Mouse (Mus musculus) mature B cell (primary cell): ENCODE data around the gene Selenom.

Source experiments
- in situ Hi-C: fragments of 300-500 bp; cut with MboI; formaldehyde crosslinking; loops from 2 replicates; pipeline ENCODE4 v1.14.3; 2019

The Selenom gene

GRCm38 (mm10) chr11:3515216-3515615, 732 bp downstream of the Selenom start:
- in situ Hi-C loops: no loop called here

- in situ Hi-C loops: no loop called here
These were observed 1.2 kb downstream of the Selenom start for GRCm38 (mm10) chr11:3515637-3516036.

DNA sequence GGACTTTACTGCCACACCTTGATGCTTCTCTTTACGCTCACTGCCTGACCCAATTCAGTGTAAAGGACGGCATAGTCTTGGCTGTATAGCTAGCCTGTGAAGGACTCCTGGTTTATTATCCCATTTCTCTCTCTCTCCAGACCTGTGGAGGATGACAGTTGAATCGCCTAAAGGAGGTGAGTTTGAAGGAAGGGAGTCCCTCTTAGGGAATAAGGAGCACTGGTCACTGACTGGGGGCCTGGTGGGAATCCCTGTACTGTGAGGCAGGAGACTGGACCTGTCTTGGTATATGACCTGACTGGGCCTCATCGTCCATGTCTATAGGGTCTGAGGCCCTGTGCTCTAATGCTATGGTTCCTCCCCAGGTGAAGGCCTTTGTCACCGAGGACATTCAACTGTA, 1.6 kb downstream of the Selenom start:
- in situ Hi-C loops: no loop called here

DNA sequence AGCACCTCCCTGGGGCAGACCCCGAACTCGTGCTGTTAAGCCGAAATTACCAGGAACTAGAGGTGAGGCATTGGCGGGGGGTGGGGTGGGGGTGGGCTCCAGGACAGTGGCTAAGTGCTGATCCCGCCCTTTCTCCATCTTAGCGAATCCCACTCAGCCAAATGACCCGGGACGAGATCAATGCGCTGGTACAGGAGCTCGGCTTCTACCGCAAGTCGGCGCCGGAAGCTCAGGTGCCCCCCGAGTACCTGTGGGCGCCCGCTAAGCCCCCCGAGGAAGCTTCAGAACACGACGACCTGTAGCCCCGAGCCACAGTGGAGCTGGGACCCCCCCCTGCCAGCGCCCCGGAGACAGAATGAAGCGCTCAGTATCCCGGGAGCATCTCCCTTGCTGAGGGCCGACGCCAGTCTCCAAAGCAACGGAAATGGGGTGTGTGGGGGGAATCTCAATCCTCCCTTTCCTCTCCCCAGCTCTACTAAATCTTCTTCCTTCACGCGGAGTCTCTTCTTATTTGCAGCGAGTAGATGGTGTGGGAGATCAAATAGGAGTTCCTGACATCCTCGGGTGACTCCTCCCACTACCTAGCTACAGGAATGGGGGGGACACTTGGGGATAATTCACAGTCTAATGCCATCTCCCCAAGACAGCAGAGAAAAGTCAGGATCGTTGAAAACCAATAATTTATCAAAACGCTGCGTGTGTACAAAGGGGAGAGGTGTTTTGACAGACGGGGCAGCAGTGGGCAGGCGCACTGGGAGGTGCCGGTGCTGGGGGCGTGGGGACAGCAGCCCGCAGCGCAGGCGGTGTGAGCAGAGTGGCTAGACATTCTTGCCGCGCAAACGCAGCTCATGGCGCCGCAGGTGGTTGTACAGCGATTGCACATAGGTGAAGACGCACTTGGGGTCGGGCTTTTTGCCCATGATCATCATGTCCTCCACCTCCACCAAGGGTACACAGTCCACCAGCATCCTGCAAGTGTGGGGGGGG, 2.7 kb downstream of the Selenom start:
- in situ Hi-C loops: no loop called here

DNA sequence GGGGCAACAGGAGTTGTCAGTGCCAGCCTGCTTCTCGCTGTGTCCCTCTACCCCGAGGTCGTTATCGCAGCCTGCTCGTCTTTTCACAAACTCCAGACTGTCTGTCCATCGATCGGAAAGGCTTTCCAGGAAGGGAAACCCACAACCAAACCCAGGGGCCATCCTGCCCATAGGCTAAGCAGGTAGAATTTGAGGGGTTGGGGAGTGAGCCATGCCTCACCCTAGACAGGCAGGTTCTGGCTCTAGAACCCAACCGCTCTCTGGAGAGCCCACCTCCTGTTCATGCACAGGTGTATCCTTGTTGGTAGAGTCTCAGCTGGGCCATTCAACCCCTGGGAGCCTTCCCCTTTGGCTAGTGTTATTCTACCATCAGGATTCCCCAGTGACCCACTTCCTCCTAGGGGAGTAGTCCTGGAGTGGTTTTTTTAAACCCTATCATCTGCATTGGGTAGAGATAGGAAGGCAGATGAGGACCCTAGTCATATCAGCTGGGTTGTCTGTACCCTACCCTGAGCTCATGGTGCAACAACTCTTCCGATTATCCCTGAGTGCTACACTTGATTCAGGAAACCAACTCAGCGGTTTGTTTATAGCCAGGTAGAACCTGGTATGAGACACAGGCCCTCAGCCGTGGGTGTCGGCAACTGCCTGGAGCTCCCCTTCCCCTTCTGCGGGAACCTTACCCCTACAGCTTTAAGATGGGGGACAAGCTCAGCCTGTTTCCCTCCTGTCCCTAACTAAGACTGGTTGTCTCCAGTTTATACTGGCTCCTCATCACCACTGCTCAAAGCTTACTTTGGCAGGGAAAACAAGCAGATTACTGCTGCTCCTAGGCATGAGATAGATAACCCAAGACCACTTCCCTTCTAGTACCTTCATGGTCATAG, 3.6 kb downstream of the Selenom start:
- in situ Hi-C loops: no loop called here

- in situ Hi-C loops: no loop called here
These were observed 4.7 kb downstream of the Selenom start for GRCm38 (mm10) chr11:3519051-3519726.

DNA sequence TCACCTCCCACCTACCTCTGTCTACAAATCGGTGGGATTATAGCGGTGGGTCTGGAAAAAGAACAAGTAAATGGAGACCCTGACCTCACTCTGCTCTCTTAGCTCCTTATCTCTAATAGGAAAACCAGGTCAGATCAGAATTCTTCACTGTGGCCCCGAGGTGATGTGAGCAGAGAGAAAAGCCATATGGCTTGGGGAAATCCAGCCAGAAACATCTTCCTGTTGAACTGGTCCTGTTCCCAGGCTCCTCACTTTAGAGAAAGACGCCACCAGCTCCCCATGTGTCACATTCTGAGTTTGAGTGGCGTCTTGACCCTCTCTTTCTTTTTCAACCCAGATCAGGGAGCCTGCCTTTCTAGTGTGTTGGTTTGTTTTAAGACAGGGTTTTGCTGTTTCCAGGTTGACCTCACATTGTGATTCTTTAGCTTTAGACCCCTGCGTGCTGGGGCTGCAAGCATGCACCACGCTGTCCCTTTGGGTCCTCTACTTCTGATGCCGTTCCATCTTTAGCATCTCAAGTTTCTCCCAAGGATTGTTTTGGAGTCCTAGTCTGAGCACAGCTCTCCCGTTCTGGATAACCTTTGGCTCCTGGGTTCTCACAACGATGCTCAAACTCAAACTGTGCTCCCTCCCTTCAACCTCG, 5.4 kb downstream of the Selenom start:
- in situ Hi-C loops: no loop called here

- in situ Hi-C loops: no loop called here
These were observed 6.4 kb downstream of the Selenom start for GRCm38 (mm10) chr11:3520919-3521318.

GRCm38 (mm10) chr11:3521339-3522224, 7.1 kb downstream of the Selenom start:
- in situ Hi-C loops: no loop called here

- in situ Hi-C loops: no loop called here
These were observed 8.0 kb downstream of the Selenom start for GRCm38 (mm10) chr11:3522285-3523000.

GRCm38 (mm10) chr11:3523840-3524582, 9.5 kb downstream of the Selenom start:
- in situ Hi-C loops: no loop called here

- in situ Hi-C loops: loop anchor here (25.0 kb wide), 1 partner anchor 262 kb away; no protein-coding TSS in a partner anchor
These were observed 11.1 kb downstream of the Selenom start for GRCm38 (mm10) chr11:3525560-3525959.

DNA sequence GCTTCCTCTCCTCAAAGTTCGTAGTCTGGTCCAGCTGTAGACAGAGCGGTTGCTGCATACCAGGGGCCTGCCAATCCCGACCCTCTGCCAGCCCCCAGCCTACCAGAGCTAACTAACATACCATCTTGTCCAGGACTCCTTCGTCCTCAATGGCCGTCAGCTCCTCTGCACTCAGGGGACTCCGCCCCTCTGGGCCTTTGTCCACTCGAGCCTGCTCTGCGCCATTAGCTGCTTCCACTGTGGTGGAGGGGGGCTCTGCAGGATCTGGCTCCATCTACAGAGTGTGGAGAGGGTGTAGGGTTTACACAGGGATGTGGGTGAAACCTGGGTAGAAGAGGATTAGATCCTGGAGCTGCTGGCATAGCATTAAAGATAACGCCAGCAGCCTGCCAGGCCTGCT, 11.7 kb downstream of the Selenom start:
- in situ Hi-C loops: loop anchor here (25.0 kb wide), 1 partner anchor 261 kb away; no protein-coding TSS in a partner anchor

DNA sequence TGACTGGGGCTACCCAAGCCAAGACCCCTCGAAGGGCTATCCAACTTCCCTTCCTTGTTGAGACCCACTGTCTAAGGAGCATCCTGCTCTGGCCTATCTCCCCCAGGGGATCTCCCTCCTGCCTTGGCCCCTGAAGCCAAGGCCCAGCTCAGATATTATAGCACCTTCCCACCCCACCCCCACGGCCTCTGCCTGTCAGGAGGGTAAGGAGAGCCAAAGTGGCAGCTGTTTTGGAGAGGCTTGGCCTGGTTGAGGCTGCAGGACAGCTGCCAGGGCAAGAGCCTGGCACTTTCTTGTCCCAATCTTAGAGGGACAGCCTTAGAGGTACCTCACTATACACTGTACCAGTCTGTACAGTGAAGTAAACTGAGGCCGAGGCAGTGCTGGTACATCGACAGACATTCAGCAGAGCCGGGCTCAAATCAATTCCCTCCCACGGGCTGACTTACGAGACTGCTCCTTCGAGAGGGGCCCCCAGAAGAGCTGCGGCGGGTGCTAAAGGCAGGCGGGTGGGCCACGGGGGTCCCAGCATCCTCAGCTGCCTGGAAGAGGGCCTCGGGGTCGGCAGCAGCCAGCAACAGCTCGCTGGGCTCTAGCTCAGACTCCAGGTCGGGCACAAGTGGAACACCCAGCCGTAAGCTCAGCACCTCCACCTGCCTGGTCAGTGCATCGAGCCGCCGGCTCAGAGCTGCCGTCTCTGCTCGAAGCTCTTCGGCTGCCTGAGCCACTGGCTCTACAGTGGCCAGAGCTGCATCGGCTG, 12.7 kb downstream of the Selenom start:
- in situ Hi-C loops: loop anchor here (25.0 kb wide), 1 partner anchor 260 kb away; no protein-coding TSS in a partner anchor

- in situ Hi-C loops: loop anchor here (25.0 kb wide), 1 partner anchor 260 kb away; no protein-coding TSS in a partner anchor
These were observed 13.3 kb downstream of the Selenom start for GRCm38 (mm10) chr11:3527766-3528165.

- in situ Hi-C loops: loop anchor here (25.0 kb wide), 1 partner anchor 259 kb away; no protein-coding TSS in a partner anchor
These were observed 13.7 kb downstream of the Selenom start for GRCm38 (mm10) chr11:3528208-3528607.

DNA sequence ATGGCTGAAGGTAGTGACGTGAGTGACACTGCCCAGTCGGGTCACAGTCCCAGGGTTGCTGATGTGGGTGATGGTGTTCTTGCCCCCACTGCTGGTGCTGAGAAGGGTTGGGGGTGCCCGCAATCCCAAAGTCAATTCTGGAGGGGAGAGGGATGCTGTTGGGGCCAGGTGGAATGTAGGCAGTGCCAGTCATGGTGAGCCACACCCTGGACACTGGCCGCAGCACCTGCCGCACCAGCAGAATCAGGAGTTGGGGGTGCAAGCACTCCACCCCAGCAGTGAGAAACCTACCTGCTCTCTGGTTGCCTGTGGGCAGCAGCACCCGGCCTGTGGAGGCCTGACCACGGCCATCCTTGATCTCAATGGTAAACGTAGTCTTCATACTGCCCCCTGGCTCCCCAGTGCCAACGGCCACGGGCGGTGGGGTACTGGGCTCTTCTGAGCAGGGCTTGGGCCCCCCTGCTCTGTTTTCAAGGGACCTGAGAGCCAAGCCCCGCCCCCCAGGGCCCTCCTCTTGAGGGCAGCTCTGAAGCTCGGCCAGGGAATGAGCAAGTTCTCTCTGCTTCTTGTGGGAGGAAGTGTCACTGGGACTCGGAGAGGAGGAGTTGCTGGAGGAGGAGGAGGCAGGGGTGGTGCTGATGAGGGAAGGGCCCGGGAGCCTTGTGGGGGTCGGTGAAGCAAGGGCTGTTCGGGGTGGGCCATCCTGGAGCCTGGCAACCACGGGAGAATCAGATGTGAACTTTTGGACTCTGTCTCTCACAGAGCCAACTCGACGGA, 15.2 kb downstream of the Selenom start:
- in situ Hi-C loops: loop anchor here (25.0 kb wide), 1 partner anchor 258 kb away; no protein-coding TSS in a partner anchor
